Mouse (Mus musculus) ovary, postnatal 10 days (tissue): ENCODE results near the gene Rfc5.
"Not testable (repeated sequence)": the region's sequence is repeated elsewhere in the genome, so short reads cannot be mapped to it uniquely, and the experiment has no call there.

Experiments used
- DNase-seq: peaks from one replicate; pipeline ENCODE4 v3.0.0; 2022; ENCODE audit warnings: low spot score

The Rfc5 gene

DNA sequence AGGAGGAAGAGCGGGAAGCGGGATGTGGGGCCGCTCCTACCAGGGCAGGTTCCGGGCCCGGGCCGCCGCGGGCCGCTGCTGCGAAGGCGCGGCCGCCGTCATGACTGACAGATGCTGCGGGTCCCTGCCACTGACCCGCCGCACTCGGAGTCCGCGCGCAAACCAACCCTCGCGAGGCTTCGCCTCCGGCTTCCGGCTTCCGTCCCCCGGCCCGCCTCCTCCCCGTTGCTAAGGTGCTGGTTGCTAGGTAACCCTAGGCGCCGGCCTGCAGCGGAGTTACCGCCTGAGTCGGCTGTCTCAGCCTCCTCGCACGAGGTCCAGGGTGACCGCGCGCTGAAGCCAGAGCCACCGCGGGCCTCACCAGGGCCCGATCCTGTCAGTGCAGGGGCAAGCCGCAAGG is at the start of gene Rfc5:
Gene Rfc5 (minus strand): TSS at position 171 of the 400 bp plus-strand sequence.
- peak; percentile 88 for DNase-seq

DNA sequence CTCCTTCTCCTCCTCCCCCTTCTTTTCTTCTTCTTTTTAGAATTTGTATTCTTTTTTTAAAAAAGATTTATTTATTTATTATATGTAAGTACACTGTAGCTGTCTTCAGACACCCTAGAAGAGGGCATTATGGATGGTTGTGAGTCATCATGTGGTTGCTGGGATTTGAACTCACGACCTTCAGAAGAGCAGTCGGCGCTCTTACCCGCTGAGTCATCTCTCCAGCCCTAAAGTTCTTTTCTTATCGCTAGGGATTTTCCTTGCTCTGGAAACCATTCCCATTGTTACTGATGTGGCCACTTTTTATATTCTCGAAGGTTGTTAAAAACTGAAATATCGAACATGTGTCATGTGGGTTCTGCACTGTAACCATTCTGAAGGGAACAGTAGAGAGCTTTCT is 44.7 kb upstream of the Rfc5 start:
- not testable (repeated sequence) for DNase-seq

DNA sequence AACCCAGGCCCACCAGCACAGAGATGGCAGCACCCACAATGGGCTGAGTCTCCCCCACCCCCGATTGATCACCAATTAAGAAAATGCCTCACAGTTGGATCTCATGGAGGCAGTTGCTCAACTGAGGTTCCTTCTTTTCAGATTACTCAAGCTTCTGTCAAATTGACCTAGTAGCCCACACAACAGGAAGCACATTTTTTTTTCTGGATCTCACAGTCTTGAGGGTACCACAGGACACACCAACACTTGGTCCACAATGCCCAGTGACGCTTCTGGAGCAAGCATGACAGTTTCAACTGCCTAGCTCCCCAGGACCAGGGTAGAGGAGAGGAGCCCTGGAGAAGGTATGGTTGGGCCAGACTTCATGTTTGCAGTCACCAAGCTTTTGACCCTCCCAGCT is 28.6 kb upstream of the Rfc5 start:
- no peak for DNase-seq

GRCm38 (mm10) chr5:117415011-117415912 is 26.4 kb upstream of the Rfc5 start:
- DNase-seq, result no peak

DNA sequence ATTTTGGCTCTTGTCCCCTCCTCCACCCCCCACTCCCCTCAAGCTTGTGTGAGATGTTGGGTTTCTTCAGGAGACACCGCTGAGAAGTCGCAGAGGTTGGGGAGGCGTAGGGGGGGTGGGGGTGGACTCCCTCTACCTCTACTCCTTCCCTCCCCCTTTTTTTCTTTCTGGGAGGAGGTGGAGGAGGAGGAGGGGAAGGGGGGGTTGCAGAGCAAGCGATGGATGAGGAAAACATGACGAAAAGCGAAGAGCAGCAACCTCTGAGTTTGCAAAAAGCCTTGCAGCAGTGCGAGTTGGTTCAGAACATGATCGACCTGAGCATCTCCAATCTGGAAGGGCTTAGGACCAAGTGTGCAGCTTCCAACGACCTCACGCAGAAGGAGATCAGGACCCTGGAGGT is 25.8 kb upstream of the Rfc5 start:
- no peak for DNase-seq

GRCm38 (mm10) chr5:117413507-117414501 is 25.0 kb upstream of the Rfc5 start, which contains the start of gene Ksr2:
Gene Ksr2 (plus strand): TSS chr5:117414000.
- DNase-seq, result no peak

- DNase-seq, result no peak
Observed at GRCm38 (mm10) chr5:117409369-117409768, 20.5 kb upstream of the Rfc5 start.

GRCm38 (mm10) chr5:117408216-117408615 is 19.4 kb upstream of the Rfc5 start:
- no peak for DNase-seq

DNA sequence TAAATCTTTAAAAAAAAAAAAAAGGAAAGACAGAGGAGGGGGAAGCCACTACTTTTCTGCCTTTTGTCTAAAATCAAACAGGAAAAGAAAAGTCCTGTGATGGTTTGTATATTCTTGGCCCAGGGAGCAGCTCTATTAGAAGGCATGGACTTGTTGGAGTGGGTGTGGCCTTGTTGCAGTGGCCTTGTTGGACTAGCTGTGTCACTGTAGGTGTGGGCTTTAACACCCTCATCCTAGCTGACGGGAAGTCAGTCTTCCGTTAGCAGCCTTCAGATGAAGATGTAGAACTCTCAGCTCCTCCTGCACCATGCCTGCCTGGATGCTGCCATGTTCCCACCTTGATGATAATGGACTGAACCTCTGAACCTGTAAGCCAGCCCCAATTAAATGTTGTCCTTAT is 15.8 kb upstream of the Rfc5 start:
- not testable (repeated sequence) for DNase-seq

- no peak for DNase-seq
Observed at GRCm38 (mm10) chr5:117403609-117404008, 14.8 kb upstream of the Rfc5 start.

GRCm38 (mm10) chr5:117399281-117399680 is 10.4 kb upstream of the Rfc5 start:
- DNase-seq, result no peak

GRCm38 (mm10) chr5:117398007-117398550 is 9.2 kb upstream of the Rfc5 start:
- DNase-seq, result no peak

DNA sequence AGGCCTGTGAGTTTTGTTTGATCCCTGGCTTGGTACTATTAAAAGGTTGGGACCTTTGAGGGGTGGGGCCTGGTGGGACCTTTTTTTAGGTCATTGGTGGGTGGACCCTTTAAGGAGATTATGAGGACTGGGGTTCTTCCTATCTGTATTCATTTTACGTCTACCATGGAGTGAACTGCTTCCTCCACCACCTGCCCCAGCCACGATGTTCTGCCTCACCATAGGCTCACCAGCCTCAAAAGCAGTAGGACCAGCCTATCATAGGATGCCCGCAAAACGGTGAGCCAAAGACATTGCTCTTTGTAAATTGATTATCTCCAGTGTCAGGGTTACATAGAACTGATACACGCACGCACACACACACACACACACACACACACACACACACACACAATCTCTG is 8.5 kb upstream of the Rfc5 start:
- DNase-seq, result no peak

GRCm38 (mm10) chr5:117396596-117397014 is 7.8 kb upstream of the Rfc5 start:
- no peak for DNase-seq

DNA sequence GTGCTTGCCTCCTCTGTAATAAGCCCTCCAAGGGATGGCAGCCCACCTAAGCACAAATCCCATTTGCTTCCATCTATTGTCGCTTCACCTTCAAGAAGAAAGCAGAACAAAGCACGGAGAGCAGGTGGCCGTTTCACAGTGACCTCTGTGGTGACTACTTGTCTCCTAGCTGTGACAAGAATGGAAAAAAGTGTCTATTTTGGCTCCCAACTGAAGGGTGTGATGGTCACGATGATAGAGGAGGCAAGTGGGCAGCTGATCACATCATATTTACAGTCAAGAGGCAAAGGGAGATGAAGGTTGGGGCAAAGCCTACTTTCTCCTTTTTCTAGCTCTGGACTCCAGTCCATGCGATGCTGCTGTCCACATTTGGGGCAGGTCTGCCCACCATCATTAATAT is 7.0 kb upstream of the Rfc5 start:
- DNase-seq, result no peak

DNA sequence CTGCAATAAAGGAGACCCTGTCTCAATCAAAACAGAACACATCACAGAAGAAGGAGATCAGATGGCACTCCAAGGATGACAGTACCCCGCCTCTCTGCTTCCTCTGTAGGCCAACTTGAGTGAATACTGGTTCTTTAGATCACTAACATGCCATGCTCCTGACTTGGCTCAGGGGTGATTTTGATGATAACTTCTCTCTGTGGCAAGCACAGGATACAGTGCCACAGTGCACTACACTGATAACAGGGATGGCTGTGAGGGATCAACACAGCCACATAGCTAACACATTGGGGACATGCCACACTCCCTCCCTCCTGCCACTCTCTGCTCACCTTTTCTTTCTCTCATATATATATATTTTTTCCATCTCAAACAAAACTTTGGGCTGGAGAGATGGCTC is 2.0 kb upstream of the Rfc5 start:
- DNase-seq, result no peak

GRCm38 (mm10) chr5:117388296-117388751 is 523 bp downstream of the Rfc5 start:
- no peak for DNase-seq

GRCm38 (mm10) chr5:117383198-117383597 is 5.6 kb downstream of the Rfc5 start:
- DNase-seq, result no peak

- no peak for DNase-seq
Observed at GRCm38 (mm10) chr5:117381785-117382184, 7.1 kb downstream of the Rfc5 start.

DNA sequence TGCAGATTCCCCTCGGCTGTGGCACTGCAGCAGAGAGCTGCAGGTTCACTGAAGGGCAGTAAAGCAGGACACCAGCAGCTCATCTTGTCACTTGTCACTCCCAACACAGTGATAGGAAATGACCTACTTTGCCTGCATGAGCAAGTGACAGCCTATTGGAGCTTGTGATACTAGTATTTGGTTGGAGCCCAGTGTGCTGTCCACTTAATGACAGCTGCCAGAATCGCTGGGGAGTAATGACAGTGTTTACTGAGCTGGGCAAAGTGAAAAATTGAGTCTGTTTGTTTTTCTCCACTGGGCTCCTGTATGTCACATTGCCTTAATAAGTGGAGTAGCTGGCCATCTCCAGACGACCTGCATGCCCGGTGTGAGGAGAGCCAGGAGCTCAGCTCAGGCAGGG is 8.6 kb downstream of the Rfc5 start:
- no peak for DNase-seq

DNA sequence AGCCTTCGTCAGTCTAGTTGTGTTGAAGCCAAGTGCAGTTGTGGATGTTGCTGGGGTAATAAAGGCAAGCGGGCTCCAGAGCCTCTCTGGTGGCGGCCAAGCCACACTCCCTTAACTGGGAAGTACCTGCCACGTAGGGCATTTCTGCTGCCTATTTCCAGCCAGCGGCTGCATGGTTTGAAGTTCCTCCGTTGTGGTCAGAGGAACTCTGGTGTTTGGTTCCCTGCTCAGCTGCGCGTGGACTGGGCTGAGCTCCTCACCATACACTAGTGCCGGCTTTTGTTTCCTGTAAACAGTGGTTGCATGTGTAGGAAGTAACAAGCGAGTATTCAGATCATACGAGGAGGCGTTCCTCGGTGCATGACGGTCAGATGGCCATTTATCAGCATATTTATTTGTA is 11.1 kb downstream of the Rfc5 start:
- DNase-seq, result not testable (repeated sequence)

- DNase-seq, result no peak
Observed at GRCm38 (mm10) chr5:117376331-117376761, 12.5 kb downstream of the Rfc5 start.
